Mouse (Mus musculus) lung, postnatal 14 days (tissue): ENCODE results near the gene Ebf3.

Source experiments
- DNase-seq: peaks from one replicate; pipeline ENCODE4 v3.0.0; 2021

Gene Ebf3

GRCm38 (mm10) chr7:137313904-137314691 is at the start of gene Ebf3:
Gene Ebf3 (minus strand): TSS chr7:137314445.
- DNase-seq = peak; percentile 77

- DNase-seq = peak; percentile 14
Observed at GRCm38 (mm10) chr7:137346860-137347259, 32.6 kb upstream of the Ebf3 start.

- peak; percentile 15 for DNase-seq
Observed at GRCm38 (mm10) chr7:137346068-137346467, 31.8 kb upstream of the Ebf3 start.

- DNase-seq = no peak
Observed at GRCm38 (mm10) chr7:137333951-137334350, 19.7 kb upstream of the Ebf3 start.

- DNase-seq = no peak
Observed at GRCm38 (mm10) chr7:137322926-137323325, 8.7 kb upstream of the Ebf3 start.

- DNase-seq = no peak
Observed at GRCm38 (mm10) chr7:137321961-137322784, 7.9 kb upstream of the Ebf3 start.

GRCm38 (mm10) chr7:137321141-137321813 is 7.0 kb upstream of the Ebf3 start:
- peak; percentile 66 for DNase-seq

- DNase-seq = no peak
Observed at GRCm38 (mm10) chr7:137320320-137320719, 6.1 kb upstream of the Ebf3 start.

- DNase-seq = peak; percentile 64
Observed at GRCm38 (mm10) chr7:137318924-137319885, 5.0 kb upstream of the Ebf3 start.

- no peak for DNase-seq
Observed at GRCm38 (mm10) chr7:137318383-137318775, 4.1 kb upstream of the Ebf3 start.

GRCm38 (mm10) chr7:137317659-137318382 is 3.6 kb upstream of the Ebf3 start:
- no peak for DNase-seq

GRCm38 (mm10) chr7:137316926-137317658 is 2.8 kb upstream of the Ebf3 start:
- no peak for DNase-seq

- DNase-seq = no peak
Observed at GRCm38 (mm10) chr7:137316181-137316925, 2.1 kb upstream of the Ebf3 start.

- DNase-seq = no peak
Observed at GRCm38 (mm10) chr7:137315544-137315940, 1.3 kb upstream of the Ebf3 start.

GRCm38 (mm10) chr7:137314710-137315543 is 682 bp upstream of the Ebf3 start:
- no peak for DNase-seq

- DNase-seq = peak; percentile 27
Observed at GRCm38 (mm10) chr7:137313183-137313903, 902 bp downstream of the Ebf3 start.

GRCm38 (mm10) chr7:137312933-137313182 is 1.4 kb downstream of the Ebf3 start:
- no peak for DNase-seq

GRCm38 (mm10) chr7:137312166-137312932 is 1.9 kb downstream of the Ebf3 start:
- DNase-seq = no peak
